Mouse (Mus musculus): Measurements from ENCODE around the gene Orc1. TPM values are rescaled to one million over a fixed set of nuclear protein-coding genes. Genes with fewer than 3 reads are reported as not detected.

Orc1 gene
- total and polyA plus RNA-seq, 2 experiments from 2014 or later, result 0.85 to 1.5 TPM

- Histone ChIP-seq H3K27me3 (ENCODE audit: insufficient read depth, low read length) (no peaks in the 10 kb centered on the region), H3K9ac (no peak overlapping the region), H3K4me2 (ENCODE audit: low read depth) (no peak overlapping the region), H3K27ac (ENCODE audit: low read depth, low read length) (no peak overlapping the region), H3K4me3 (ENCODE audit: low read depth, low read length) (no peak overlapping the region), H3K36me3 (ENCODE audit: insufficient read depth) (no peaks in the 10 kb centered on the region), H3K9me3 (ENCODE audit: low read length) (no peaks in the 10 kb centered on the region), H3K4me1 (ENCODE audit: insufficient read depth) (no peaks in the 10 kb centered on the region)
- TF ChIP-seq CTCF (IDR thresholded peaks at IDR 0.05; ENCODE audit: low read depth), result no peak
- ATAC-seq (no peak), DNase-seq (no peak)
- 89% methylated on average over 4 of the region's 4 CpGs for WGBS
Measured at GRCm38 (mm10) chr4:108598306-108598705, 19.1 kb downstream of the Orc1 start.

- H3K4me1 ChIP-seq (ENCODE audit: insufficient read depth), result no peaks in the 10 kb centered on the region
- ATAC-seq, result no peak
- 94% methylated on average over 7 of the region's 7 CpGs for WGBS
Measured at GRCm38 (mm10) chr4:108601870-108602269, 22.6 kb downstream of the Orc1 start.

GRCm38 (mm10) chr4:108608651-108609050 lies 29.4 kb downstream of the Orc1 start:
- Histone ChIP-seq H3K9ac (no peak overlapping the region), H3K4me3 (ENCODE audit: low read depth, low read length) (no peak overlapping the region), H3K4me1 (ENCODE audit: insufficient read depth) (no peaks in the 10 kb centered on the region), H3K27me3 (ENCODE audit: insufficient read depth, low read length) (no peaks in the 10 kb centered on the region), H3K36me3 (ENCODE audit: insufficient read depth) (peaks cover 9% of the 10 kb centered on the region), H3K9me3 (ENCODE audit: low read length) (no peaks in the 10 kb centered on the region), H3K27ac (ENCODE audit: low read depth, low read length) (no peak overlapping the region), H3K4me2 (ENCODE audit: low read depth) (no peak overlapping the region)
- TF ChIP-seq CTCF (IDR thresholded peaks at IDR 0.05; ENCODE audit: low read depth), result no peak
- DNase-seq (no peak), ATAC-seq (no peak)
- WGBS, result 86% methylated on average over 3 of the region's 3 CpGs

More at GRCm38 (mm10) chr4:108601870-108602269, 22.6 kb downstream of the Orc1 start:
- Histone ChIP-seq H3K9ac (no peak overlapping the region), H3K4me2 (ENCODE audit: low read depth) (no peak overlapping the region), H3K27me3 (ENCODE audit: insufficient read depth, low read length) (no peaks in the 10 kb centered on the region), H3K9me3 (ENCODE audit: low read length) (no peaks in the 10 kb centered on the region), H3K4me3 (ENCODE audit: low read depth, low read length) (no peak overlapping the region), H3K36me3 (ENCODE audit: insufficient read depth) (peaks cover 9% of the 10 kb centered on the region), H3K27ac (ENCODE audit: low read depth, low read length) (no peak overlapping the region)
- TF ChIP-seq CTCF (IDR thresholded peaks at IDR 0.05; ENCODE audit: low read depth), result no peak
- DNase-seq, result no peak

- DNase-seq, result no peak
- no peak overlapping the region for H3K4me3 ChIP-seq (ENCODE audit: low read depth, low read length)
- no peak for ATAC-seq
- H3K9me3 ChIP-seq (ENCODE audit: low read length), result no peaks in the 10 kb centered on the region
- H3K27ac ChIP-seq (ENCODE audit: low read depth, low read length), result no peak overlapping the region
- H3K27me3 ChIP-seq (ENCODE audit: insufficient read depth, low read length), result no peaks in the 10 kb centered on the region
- no peaks in the 10 kb centered on the region for H3K4me1 ChIP-seq (ENCODE audit: insufficient read depth)
- 92% methylated on average over 5 of the region's 5 CpGs for WGBS
- H3K9ac ChIP-seq, result no peak overlapping the region
- H3K36me3 ChIP-seq (ENCODE audit: insufficient read depth), result no peaks in the 10 kb centered on the region
- TF ChIP-seq CTCF (IDR thresholded peaks at IDR 0.05; ENCODE audit: low read depth), result no peak
- H3K4me2 ChIP-seq (ENCODE audit: low read depth), result no peak overlapping the region
Measured at GRCm38 (mm10) chr4:108610935-108611334, 31.7 kb downstream of the Orc1 start.

- Histone ChIP-seq H3K4me3 (ENCODE audit: low read depth, low read length) (no peak overlapping the region; the same call in 1 of the 2 replicates), H3K4me1 (ENCODE audit: insufficient read depth) (peaks cover 6% of the 10 kb centered on the region; the same call in 1 of the 2 replicates), H3K27ac (ENCODE audit: low read depth, low read length) (peak overlapping the region; percentile 94), H3K9ac (peak overlapping the region; percentile 83), H3K36me3 (ENCODE audit: insufficient read depth) (no peaks in the 10 kb centered on the region), H3K9me3 (ENCODE audit: low read length) (no peaks in the 10 kb centered on the region), H3K27me3 (ENCODE audit: insufficient read depth, low read length) (no peaks in the 10 kb centered on the region), H3K4me2 (ENCODE audit: low read depth) (peak overlapping the region; percentile 90)
- ATAC-seq, result no peak
- no peak for DNase-seq
- no peak for TF ChIP-seq CTCF (IDR thresholded peaks at IDR 0.05; ENCODE audit: low read depth)
- WGBS, result 69% methylated on average over 4 of the region's 4 CpGs
Measured at GRCm38 (mm10) chr4:108618586-108618985, 39.4 kb downstream of the Orc1 start.

GRCm38 (mm10) chr4:108619165-108619564 lies 39.9 kb downstream of the Orc1 start:
- Histone ChIP-seq H3K4me3 (ENCODE audit: low read depth, low read length) (peak overlapping the region; percentile 62), H3K27ac (ENCODE audit: low read depth, low read length) (peak overlapping the region; percentile 94), H3K4me1 (ENCODE audit: insufficient read depth) (peaks cover 6% of the 10 kb centered on the region; the same call in 1 of the 2 replicates), H3K9ac (peak overlapping the region; percentile 83), H3K27me3 (ENCODE audit: insufficient read depth, low read length) (no peaks in the 10 kb centered on the region), H3K4me2 (ENCODE audit: low read depth) (peak overlapping the region; percentile 90), H3K9me3 (ENCODE audit: low read length) (no peaks in the 10 kb centered on the region), H3K36me3 (ENCODE audit: insufficient read depth) (no peaks in the 10 kb centered on the region; the same call in 1 of the 2 replicates)
- DNase-seq (no peak), ATAC-seq (peak; percentile 46)
- whole genome bisulfite sequencing, result 2% methylated on average over 10 of the region's 10 CpGs
- no peak for TF ChIP-seq CTCF (IDR thresholded peaks at IDR 0.05; ENCODE audit: low read depth)

- Histone ChIP-seq H3K4me3 (ENCODE audit: low read depth, low read length) (peak within 1 kb of the TSS; percentile 62), H3K36me3 (ENCODE audit: insufficient read depth) (peaks cover 1% of the 10 kb centered on the region), H3K4me1 (ENCODE audit: insufficient read depth) (peaks cover 6% of the 10 kb centered on the region; the same call in 1 of the 2 replicates), H3K4me2 (ENCODE audit: low read depth) (peak within 1 kb of the TSS; percentile 90), H3K9me3 (ENCODE audit: low read length) (no peaks in the 10 kb centered on the region), H3K9ac (peak within 1 kb of the TSS; percentile 83), H3K27me3 (ENCODE audit: insufficient read depth, low read length) (no peaks in the 10 kb centered on the region), H3K27ac (ENCODE audit: low read depth, low read length) (peak within 1 kb of the TSS; percentile 94)
- ATAC-seq (peak; percentile 95), DNase-seq (peak; percentile 96)
- 2% methylated on average over 85 of the region's 86 CpGs for WGBS
- peak; percentile 40 for TF ChIP-seq CTCF (IDR thresholded peaks at IDR 0.05; ENCODE audit: low read depth)
Measured at GRCm38 (mm10) chr4:108619587-108620341, 40.5 kb downstream of the Orc1 start, which contains the start of gene Cc2d1b. Gene Cc2d1b (plus strand): TSS chr4:108619940.
